Mouse (Mus musculus) gastrocnemius, postnatal 25 days (tissue): ENCODE measurements at regions not wholly inside any gene's neighbourhood (a gene's known extent, or its start where the extent isn't known, plus 50 kb on each side); places are given as distances from the start of the nearest gene placed in this dataset.

Experiments used
- DNase-seq: peaks from one replicate; pipeline ENCODE4 v3.0.0; 2022

DNA sequence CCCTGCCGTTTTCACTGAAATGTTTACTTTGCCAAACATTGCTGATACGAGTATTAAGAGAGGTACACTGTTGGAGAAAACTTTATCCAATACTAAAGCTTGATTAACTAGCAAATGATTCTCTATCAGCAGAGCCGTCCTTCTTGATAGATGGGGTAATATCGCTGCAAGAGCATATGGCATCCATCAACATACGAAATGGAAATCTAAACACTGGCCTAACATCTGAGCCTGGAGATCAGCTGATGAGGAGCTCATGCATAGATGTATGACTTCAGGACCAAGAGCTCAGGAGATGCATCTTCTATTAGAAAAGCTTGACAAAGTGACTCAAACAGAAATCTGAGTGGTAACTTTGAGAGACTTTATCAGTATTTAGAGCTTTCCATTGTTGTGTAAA lies 666.5 kb downstream of the Defb40 start:
- no peak for DNase-seq

DNA sequence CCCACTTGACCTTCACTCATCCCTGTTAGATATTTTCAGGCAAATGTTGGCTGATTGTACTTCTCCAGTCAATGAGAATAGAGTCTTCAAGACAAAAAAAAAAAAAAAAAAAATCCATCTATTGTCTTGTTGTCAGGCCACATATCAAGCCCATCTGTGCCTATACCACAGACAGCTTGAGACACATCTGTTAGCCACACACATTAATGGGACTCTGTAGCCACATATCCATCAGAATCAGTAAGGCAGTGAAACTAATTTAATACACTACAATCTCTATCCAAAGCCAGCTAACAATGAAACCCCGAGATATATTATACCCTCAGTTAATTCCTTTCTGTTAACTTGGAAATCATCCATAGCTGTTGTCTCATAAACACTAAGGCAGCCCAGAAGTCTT lies 667.1 kb downstream of the Defb40 start:
- no peak for DNase-seq

DNA sequence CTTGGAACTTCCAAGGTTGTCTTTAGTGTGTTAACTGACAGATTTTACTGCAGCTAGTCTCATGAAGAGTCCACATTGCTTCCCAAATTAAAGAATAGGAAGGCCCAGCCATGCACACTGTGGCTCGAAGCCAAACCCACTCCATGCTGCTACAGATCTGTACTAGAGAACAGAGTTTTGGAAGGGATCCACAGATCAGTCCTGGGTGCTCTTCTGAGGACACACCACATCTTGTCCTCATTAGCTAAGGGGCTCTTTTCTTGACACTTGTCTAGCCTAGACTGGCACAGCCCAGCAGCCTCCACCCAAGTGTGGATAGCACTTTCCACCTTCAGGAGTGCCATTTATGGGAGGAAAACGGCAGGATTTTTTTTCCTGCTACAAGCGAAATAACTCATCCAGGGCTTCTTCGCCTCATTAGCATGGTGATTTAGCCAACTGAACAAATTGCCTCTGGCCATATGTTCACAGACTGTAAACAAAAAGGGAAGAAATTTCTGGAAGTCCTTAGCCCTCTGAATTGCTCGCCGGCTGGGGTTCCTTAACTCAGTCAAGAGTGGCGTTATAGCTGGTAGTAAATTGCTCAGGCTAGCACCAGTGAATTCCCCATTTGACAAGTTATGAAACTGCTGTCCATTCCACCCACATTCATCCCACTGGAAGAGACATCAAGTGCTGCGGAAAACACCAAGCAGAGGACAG lies 690.4 kb downstream of the Defb40 start:
- no peak for DNase-seq

DNA sequence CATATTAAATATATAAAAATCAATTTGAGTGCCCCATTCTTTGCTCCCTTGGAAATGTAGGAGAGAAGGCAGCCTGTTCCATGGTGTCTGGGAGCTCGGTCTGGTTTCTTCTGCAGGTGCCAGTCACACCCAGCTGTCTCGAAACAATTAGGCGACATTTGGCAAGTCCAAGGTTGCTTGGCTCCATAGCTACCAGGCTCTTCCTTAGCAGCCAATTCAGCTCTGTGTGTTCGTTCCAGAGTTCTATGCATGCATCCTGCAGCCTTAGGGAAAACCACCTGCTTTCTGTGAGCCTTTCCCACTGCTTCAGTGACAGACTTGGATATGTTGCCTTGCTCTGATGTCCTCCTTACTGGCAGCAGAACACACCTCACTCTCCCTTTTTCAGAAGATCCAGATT lies 698.1 kb downstream of the Defb40 start:
- no peak for DNase-seq

DNA sequence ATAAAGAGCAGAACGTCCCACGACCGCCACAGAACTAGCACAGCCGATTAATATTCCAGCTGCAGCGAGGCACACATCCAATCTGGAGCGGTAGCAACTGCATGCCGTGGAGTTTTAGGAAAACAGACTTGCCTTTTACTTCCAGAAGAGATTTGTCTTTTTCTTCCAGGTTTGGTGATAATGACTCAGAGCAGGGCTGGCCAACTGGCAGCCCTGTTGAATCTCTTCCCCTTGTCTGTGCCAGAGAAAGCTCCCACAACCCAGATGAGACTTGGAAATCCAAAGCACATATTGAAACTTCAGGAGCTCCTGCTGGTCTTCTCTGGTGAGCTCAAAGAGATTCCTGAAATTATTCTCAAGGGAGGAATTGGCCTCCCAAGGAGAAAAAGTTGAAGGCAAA lies 709.8 kb downstream of the Defb40 start:
- DNase-seq, result peak; percentile 14

DNA sequence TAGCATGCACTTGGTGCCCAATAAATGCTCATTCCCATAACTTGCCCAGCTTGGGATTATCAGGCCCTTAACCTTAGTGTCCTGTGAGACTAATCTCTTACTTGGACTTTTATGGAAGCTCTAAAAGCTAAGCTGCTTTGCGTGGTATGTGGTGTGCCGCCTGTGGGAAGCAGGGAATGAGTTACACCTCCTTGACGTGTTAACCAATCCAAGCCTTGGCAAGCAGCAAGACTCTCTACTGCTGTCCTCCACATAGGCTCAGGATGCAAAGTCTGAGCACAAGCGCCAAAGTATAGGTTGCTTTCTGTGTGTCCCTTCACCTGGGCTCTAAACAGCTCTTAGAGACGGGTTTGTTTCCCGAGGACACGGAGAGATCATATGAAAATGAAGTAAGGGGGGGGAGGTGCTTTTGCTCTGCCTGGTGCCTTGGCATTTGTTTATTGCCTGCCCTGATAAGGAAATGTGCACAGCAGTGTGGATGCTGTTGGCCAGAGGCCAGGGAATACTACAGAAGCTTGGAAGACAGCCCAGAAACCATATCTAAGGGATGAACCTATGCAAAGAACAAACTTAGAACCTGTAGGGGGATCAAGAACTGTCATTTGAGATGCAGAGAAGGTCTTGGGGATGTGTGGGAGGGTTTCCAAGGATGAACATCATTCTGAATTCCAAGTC lies 719.6 kb downstream of the Defb40 start:
- no peak for DNase-seq

DNA sequence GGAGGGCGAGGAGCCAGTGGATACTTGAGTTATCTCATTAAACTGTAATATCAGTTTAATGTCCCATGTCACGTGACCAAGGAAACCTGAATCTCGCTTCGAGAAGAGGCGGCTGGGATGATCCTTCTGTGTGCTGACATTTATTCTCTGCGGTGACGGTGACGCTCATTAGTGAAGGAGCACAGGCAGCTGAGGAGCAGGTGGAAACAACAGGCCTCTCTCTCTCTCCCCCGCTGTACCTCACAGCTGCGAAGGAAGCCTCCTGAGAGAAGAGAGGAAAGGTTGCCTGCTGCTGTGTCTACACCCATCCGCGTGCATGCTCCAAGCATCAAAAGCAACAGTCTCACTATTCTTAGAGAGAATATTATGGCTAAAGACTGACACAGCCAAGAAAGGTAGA lies 731.8 kb downstream of the Defb40 start:
- DNase-seq, result no peak

DNA sequence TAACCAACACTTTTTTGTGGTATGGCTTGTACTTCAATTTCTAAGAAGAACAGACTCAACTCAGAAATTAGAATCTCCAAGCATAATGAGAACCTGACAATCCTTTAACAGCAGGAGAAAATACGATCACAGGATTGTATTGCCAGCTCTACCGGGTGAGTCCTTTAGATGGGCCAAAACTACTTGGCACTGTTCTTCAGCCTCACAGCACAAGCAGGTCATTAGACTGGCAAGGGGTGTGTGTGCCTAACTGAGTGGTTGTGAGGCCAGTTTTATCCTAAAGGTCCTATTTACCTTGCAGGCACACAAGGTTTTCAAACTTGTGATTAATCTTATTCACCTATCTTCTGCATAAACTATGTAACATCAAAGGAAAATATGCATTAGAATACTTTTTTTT lies 760.5 kb downstream of the Defb40 start:
- DNase-seq, result no peak

DNA sequence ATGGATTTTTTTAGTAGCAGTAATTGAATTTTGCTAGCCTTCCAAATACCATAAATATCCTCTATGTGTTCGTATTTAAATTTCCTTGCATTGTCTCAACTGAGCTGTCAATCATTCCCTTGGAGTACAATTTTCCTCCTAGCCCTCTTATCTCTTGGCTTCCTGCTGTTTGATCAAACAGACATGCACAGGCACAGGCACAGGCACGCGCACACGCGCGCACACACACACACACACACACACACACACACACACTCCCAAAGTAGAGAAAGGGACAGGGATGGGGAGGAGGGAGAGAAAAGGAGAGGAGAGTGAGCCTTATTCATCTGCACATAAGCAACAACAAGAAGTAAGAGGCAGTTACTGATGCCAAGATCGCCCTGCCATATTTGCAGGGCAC lies 760.9 kb downstream of the Defb40 start:
- no peak for DNase-seq

DNA sequence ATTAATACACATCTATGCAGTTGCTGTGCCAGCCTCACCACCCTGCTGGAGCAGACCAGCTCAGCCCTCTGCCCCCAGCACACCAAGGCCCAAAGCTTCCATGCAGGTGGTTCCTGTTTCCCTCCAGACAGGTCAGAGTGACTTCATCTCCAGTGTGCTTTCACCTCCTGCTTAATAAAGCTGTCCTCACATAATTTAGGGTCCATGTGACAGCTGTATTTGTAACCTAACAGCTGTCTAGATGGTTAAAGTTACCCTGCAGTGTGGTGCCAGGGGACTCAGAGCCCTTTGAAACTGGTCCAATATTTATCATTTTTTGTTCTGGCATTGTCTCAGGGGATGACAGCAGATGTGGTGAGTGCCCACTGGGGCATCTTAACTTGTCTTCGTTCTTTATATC lies 761.5 kb downstream of the Defb40 start:
- no peak for DNase-seq

DNA sequence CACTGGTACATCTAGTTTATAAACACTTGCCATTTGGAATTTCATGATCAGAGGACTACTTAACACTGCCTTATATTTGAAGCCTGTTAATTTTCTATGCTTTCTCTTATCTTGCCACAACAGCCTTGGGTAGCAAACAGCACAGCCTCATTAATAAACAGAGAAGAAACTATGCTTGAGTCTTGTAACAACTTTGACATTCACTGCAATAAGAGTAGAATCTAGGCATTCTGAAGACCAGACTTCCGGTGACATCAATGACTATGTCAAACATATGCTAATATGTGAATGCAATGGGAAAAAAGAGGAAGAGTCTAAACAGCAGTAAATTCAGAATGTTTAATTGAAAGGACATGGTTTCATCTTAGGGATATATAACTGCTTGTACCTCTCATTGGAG lies 768.0 kb downstream of the Defb40 start:
- DNase-seq, result no peak

DNA sequence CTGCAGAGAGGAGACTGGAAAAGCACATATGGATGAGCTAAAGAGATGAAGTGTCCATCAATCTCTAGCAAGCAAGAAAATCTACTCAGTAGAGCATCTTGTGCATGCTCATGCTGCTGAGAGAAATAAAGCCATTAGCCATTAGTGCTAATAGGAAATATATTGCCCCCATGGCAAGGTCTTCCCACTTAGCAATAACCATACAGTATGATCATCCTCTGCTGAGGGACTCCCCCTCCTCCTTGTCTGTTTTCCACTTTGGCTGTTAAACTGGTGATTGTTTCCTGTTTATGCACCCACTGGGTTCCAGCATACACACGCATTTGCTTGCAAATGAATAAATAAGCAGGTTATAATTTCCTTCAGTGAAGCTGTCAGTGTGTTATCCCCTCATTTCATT lies 769.4 kb downstream of the Defb40 start:
- DNase-seq, result no peak

DNA sequence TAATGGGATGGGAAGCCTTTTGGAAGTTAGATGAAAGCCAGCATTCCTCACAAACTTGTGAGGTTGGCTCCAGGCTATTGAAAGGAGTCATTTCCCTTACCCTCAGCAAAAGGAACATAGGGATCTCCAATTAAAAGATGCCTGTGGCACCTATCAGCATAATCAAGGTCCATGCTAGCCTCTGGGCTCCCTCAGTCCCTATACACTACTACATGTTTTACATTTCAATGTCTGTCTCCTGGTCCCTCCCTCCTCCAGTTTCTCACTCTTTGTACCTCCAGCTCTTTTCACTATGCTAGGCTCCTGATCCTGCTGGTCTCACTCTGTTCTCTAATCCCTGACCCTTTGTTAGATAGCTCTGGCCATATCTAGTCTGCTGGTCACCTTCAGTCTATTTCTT lies 790.6 kb downstream of the Defb40 start:
- DNase-seq, result no peak

DNA sequence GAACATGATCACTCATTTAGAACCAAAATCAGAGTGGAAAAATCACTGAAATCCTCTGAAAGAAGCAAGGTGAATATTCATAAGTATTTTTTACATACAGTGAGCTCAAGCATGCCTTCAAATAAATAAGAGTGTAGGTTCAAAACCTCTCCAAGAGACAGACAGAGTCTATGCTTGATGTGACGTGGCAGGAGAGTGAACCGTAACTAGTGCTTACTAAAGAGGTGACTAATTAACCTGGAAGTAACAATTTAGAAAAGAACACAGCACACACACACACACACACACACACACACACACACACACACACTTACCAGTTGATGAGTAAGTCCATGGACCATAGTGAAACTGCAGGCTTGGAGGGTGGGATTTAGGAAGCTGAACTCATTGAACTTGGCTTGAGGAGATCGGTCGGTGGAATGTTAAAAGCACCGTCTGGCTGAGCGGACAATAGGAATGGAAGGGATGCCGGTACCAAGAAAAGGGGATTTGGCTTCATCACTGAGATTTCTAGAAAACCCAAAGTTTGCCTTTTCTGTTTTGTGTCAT lies 802.4 kb downstream of the Defb40 start:
- no peak for DNase-seq

DNA sequence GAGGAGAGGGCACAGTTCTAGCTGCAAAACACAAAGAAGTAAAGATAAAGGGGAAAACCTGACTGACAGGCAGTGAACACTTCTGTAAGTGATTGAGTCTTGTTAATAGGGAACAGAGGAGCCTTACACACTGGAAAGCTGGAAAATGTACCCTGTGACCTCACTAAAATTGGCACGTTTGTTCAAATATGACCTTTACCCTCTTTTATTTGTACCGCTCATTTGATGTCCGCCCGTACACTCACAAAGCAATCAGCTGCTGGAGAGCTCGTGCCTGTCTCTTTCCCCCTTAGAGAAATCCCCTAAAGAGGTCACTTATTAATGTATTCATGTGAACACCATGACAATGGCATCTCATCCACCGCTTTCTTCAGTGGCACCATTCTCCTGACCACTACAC lies 819.4 kb downstream of the Defb40 start:
- no peak for DNase-seq

DNA sequence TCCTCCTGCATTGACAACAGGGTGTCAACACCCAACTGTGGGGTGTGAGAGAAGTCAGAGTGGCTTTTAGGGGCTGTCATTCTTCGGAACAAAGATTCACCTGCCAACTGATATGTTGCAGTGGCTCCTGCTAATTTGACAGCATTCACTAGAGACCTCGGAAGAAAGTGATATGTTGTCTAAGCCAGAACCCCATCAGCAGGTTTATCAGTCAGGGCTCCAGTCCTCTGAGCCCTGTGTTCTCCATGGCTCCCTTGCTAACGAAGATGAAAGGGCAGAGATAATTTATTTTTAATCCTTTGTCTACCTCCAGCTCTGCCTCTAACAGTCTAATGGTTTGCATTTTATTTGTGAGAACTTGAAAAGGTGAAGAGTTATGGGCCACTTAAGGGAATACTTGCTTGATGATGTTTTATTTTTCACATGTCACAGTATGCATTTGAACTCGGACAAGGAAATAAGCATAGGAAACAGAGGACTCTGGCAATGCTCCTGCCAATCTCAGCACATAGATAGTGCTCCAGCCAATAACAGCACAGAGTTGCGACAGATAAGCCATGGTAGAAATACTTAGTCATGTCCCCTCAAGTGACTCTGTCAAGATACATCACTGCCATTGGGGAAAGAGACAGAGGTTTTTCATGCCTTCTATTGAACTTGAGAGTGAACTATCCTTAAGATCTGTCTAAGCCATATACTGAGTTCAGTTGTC lies 862.6 kb downstream of the Defb40 start:
- no peak for DNase-seq

DNA sequence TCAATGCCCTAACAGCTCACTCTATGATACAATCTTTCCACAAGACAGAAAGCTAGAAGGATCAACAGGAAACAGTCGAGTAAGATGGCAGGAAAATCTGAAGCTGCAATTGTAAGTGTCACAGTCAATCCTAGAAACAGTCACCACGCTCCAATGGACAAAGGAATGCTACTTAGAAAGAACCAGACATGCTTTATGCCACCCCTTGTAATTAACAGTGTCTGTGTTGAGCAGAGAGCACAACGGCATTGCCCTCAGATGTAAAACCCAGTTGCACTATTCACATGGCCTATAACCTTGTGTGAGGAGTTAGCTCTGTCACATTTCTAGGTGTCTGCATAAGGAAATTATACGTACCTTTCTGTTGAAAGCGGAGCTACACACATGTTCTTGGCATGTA lies 864.8 kb downstream of the Defb40 start:
- no peak for DNase-seq

DNA sequence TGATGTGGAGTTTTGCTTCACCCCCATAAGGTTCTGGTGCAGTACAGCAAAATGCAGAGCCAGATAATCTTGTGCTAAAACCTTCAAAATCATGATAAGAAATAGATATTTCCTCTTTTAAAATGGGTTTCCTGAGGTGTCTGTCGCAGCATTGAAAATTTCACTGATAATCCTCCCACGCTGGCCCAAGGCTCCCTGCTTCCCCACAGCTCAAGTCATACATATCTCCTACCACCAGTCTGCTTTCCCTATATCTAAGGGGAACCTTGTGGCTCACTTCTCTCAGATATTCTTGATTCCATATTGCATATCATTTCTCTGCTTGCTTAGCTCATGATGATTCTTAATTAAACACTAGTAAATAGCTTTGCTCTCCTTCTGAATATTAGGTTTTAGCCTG lies 868.6 kb downstream of the Defb40 start:
- DNase-seq, result no peak

DNA sequence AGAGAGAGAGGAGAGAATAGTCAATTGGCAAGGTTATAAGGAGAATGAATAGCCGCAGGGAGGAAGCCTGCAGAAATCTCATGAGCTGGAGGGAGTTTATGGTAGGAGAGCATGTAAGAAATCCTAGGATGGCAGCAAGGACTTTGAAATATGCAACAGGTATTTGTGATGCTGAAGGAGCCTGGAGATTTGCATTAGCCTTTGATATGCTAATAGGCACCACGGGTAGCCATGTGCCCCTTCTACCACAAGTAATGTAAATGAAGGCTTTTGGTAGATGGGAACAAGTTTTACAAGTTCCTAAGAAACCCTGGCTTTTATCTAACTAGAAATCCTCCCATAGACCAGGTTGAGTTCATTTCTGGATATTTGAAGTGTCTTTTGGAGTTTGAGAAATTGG lies 871.2 kb downstream of the Defb40 start:
- DNase-seq, result no peak

DNA sequence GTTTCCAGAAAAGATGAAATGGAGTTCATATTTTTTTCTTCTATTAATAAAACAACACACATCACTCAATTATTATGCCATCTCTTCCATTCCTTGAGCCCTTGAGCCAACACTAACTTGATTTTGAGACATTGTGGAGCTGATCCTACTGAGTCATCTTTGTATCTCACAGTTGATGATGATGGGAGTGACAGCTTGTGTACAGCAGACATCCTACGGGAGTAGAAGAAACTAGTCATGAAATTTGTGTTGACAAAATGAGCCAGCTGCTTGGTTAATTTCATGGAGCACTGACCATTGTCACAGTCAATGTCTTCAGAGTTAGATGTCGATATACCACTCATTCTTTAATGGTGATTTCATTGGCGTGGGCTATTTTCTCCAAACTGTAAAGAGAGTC lies 912.6 kb downstream of the Defb40 start:
- DNase-seq, result no peak

DNA sequence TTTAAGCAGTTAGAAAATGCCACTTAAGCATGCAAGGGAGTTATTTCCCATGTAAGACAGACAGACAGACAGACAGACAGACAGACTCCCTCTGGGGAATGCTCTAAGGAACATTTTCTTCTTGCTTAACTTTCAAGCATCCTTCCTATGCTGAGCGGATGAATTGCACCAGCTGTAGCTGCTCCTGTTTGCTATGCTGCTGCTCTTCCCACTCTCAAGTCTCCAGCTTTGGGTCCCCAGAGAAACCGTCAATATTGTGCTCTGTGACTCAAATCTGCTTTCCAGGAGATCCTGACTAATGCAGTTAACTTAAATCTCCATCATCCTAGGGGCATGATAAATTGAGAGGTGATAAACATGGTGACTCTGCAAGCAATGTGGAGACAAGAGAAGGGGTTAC lies 918.5 kb downstream of the Defb40 start:
- no peak for DNase-seq

DNA sequence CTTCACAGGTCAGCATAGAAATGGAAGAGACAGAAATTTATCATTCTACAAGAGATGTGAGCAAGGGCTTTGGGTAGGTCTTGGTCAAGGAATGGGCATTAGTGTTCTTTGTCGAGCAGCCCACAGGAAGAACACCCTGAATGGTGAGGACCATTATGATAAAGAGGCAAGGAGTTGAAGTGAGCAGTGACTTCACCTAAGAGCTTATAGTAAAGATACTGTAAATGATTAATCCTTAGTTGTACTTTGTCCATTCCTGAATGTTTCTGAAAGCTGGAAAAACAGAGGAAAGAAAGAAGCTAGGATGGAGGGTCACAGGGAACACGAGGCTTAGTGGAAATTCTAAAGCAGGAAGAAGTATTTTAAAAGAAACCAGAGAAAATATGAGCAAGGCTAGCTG lies 956.9 kb downstream of the Defb40 start:
- DNase-seq, result no peak

DNA sequence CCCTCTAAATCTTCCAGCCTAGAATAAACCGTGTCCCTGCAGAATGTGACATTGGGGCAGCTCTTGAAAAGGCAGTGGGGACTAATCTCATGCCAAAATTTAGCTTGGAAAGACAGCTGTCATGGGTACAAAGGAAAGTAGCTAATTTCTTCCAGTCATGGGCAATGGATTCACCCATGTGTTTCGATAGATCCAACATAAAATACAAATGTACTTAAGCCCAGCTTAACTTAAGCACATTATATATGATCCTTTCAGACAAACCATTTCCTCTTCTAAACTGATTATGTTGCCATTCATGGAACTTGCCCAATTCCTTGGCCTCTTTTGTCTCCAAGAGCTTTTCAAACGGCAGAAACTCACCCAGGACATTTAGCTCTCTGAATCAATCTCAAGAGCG lies 970.5 kb downstream of the Defb40 start:
- no peak for DNase-seq

DNA sequence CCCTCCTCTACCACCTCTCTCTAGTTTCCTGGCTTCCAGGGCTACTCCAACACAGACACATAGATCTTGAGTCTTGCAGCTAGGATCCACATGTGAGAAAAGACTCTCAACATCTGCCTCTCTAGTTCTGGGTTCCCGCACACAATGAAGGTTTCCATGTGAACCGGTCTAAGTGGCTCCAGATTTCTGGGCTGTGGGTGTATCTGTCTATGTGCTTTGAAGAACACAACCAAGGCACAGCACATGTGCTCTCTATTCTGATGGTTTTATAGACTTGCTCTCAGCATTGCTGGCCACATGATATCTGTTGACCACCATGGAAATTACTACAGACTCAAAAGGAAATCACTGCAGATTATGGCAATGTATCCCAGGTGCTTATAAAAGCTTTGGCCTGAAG lies 972.4 kb downstream of the Defb40 start:
- no peak for DNase-seq
